Mouse (Mus musculus): ENCODE measurements around the gene Dpp9. TPM values are rescaled to one million over a fixed set of nuclear protein-coding genes. Genes with fewer than 3 reads are reported as not detected.
A peak's percentile ranks its signal among the peaks of the same experiment; 100 is the strongest.

Dpp9 gene
- polyA plus RNA-seq, 1 experiment from 2014 or later: 32.6 TPM

- Histone ChIP-seq H3K27ac (ENCODE audit: low read length) (peak within 1 kb of the TSS; percentile 56), H3K4me2 (ENCODE audit: low read depth, low read length) (peak within 1 kb of the TSS; percentile 63), H3K9me3 (replicated peaks; ENCODE audit: control insufficient read depth, low read length) (no peaks in the 10 kb centered on the region), H3K36me3 (ENCODE audit: control insufficient read depth, insufficient read depth, low read length) (no peaks in the 10 kb centered on the region), H3K27me3 (ENCODE audit: control insufficient read depth, insufficient read depth, low read length) (peaks cover 11% of the 10 kb centered on the region; the same call in 1 of the 2 replicates), H3K4me3 (replicated peaks; ENCODE audit: low read length) (peak within 1 kb of the TSS; percentile 57), H3K4me1 (ENCODE audit: control insufficient read depth, insufficient read depth, low read length) (peaks cover 22% of the 10 kb centered on the region), H3K9ac (ENCODE audit: low read length) (peak within 1 kb of the TSS; percentile 69)
- 2% methylated on average over 30 of the region's 30 CpGs for WGBS
- peak; percentile 96 for ATAC-seq (ENCODE audit: insufficient read depth, low FRiP score)
These were observed 56.4 kb downstream of the Dpp9 start, which contains the start of gene Tnfaip8l1 for GRCm38 (mm10) chr17:56162231-56162774. TSS of gene Tnfaip8l1 (plus strand) at chr17:56162477.

- Histone ChIP-seq H3K27me3 (ENCODE audit: control insufficient read depth, insufficient read depth, low read length) (peaks cover 22% of the 10 kb centered on the region), H3K36me3 (ENCODE audit: control insufficient read depth, insufficient read depth, low read length) (no peaks in the 10 kb centered on the region), H3K27ac (ENCODE audit: low read length) (no peak overlapping the region), H3K9ac (ENCODE audit: low read length) (no peak overlapping the region), H3K4me2 (ENCODE audit: low read depth, low read length) (no peak overlapping the region), H3K4me1 (ENCODE audit: control insufficient read depth, insufficient read depth, low read length) (peaks cover 18% of the 10 kb centered on the region), H3K9me3 (replicated peaks; ENCODE audit: control insufficient read depth, low read length) (no peaks in the 10 kb centered on the region), H3K4me3 (replicated peaks; ENCODE audit: low read length) (no peak overlapping the region)
- ATAC-seq (ENCODE audit: insufficient read depth, low FRiP score): no peak
- WGBS: 2% methylated on average over 9 of the region's 9 CpGs
These were observed 59.0 kb downstream of the Dpp9 start for GRCm38 (mm10) chr17:56159729-56160128.

GRCm38 (mm10) chr17:56153643-56154042 lies 65.1 kb downstream of the Dpp9 start:
- peak; percentile 79; the same call in 1 of the 2 replicates for ATAC-seq (ENCODE audit: insufficient read depth, low FRiP score)
- H3K36me3 ChIP-seq (ENCODE audit: control insufficient read depth, insufficient read depth, low read length): no peaks in the 10 kb centered on the region
- H3K27ac ChIP-seq (ENCODE audit: low read length): no peak overlapping the region
- no peaks in the 10 kb centered on the region for H3K9me3 ChIP-seq (replicated peaks; ENCODE audit: control insufficient read depth, low read length)
- no peak overlapping the region for H3K4me2 ChIP-seq (ENCODE audit: low read depth, low read length)
- no peak overlapping the region for H3K9ac ChIP-seq (ENCODE audit: low read length)
- WGBS: 28% methylated on average over 9 of the region's 9 CpGs
- H3K4me3 ChIP-seq (replicated peaks; ENCODE audit: low read length): no peak overlapping the region
- peaks cover 33% of the 10 kb centered on the region for H3K27me3 ChIP-seq (ENCODE audit: control insufficient read depth, insufficient read depth, low read length)
- H3K4me1 ChIP-seq (ENCODE audit: control insufficient read depth, insufficient read depth, low read length): peaks cover 11% of the 10 kb centered on the region; the same call in 1 of the 2 replicates

GRCm38 (mm10) chr17:56149897-56150296 lies 68.8 kb downstream of the Dpp9 start:
- 44% methylated on average over 2 of the region's 2 CpGs for WGBS
- Histone ChIP-seq H3K27ac (ENCODE audit: low read length) (no peak overlapping the region), H3K9me3 (replicated peaks; ENCODE audit: control insufficient read depth, low read length) (no peaks in the 10 kb centered on the region), H3K4me1 (ENCODE audit: control insufficient read depth, insufficient read depth, low read length) (peaks cover 11% of the 10 kb centered on the region; the same call in 1 of the 2 replicates), H3K36me3 (ENCODE audit: control insufficient read depth, insufficient read depth, low read length) (no peaks in the 10 kb centered on the region), H3K9ac (ENCODE audit: low read length) (no peak overlapping the region), H3K27me3 (ENCODE audit: control insufficient read depth, insufficient read depth, low read length) (peaks cover 23% of the 10 kb centered on the region), H3K4me3 (replicated peaks; ENCODE audit: low read length) (no peak overlapping the region), H3K4me2 (ENCODE audit: low read depth, low read length) (no peak overlapping the region)
- ATAC-seq (ENCODE audit: insufficient read depth, low FRiP score): no peak

- Histone ChIP-seq H3K36me3 (ENCODE audit: control insufficient read depth, insufficient read depth, low read length) (no peaks in the 10 kb centered on the region), H3K4me2 (ENCODE audit: low read depth, low read length) (peak overlapping the region; percentile 42), H3K4me3 (replicated peaks; ENCODE audit: low read length) (peak overlapping the region; percentile 28), H3K9ac (ENCODE audit: low read length) (peak overlapping the region; percentile 23; the same call in 1 of the 2 replicates), H3K9me3 (replicated peaks; ENCODE audit: control insufficient read depth, low read length) (no peaks in the 10 kb centered on the region), H3K4me1 (ENCODE audit: control insufficient read depth, insufficient read depth, low read length) (peaks cover 10% of the 10 kb centered on the region; the same call in 1 of the 2 replicates), H3K27me3 (ENCODE audit: control insufficient read depth, insufficient read depth, low read length) (peaks cover 25% of the 10 kb centered on the region), H3K27ac (ENCODE audit: low read length) (no peak overlapping the region)
- ATAC-seq (ENCODE audit: insufficient read depth, low FRiP score): no peak
- 2% methylated on average over 30 of the region's 30 CpGs for WGBS
These were observed 69.7 kb downstream of the Dpp9 start for GRCm38 (mm10) chr17:56148790-56149618.

- H3K9ac ChIP-seq (ENCODE audit: low read length): no peak overlapping the region
- 23% methylated on average over 9 of the region's 9 CpGs for WGBS
- no peaks in the 10 kb centered on the region for H3K36me3 ChIP-seq (ENCODE audit: control insufficient read depth, insufficient read depth, low read length)
- H3K4me1 ChIP-seq (ENCODE audit: control insufficient read depth, insufficient read depth, low read length): peaks cover 5% of the 10 kb centered on the region; the same call in 1 of the 2 replicates
- no peaks in the 10 kb centered on the region for H3K9me3 ChIP-seq (replicated peaks; ENCODE audit: control insufficient read depth, low read length)
- no peak overlapping the region for H3K27ac ChIP-seq (ENCODE audit: low read length)
- no peak overlapping the region; the same call in 1 of the 2 replicates for H3K4me3 ChIP-seq (replicated peaks; ENCODE audit: low read length)
- H3K27me3 ChIP-seq (ENCODE audit: control insufficient read depth, insufficient read depth, low read length): peaks cover 31% of the 10 kb centered on the region
- ATAC-seq (ENCODE audit: insufficient read depth, low FRiP score): no peak
- H3K4me2 ChIP-seq (ENCODE audit: low read depth, low read length): peak overlapping the region; percentile 42
These were observed 70.4 kb downstream of the Dpp9 start for GRCm38 (mm10) chr17:56148280-56148679.

- ATAC-seq (ENCODE audit: insufficient read depth, low FRiP score): no peak
- H3K4me1 ChIP-seq (ENCODE audit: control insufficient read depth, insufficient read depth, low read length): peaks cover 5% of the 10 kb centered on the region; the same call in 1 of the 2 replicates
- no peaks in the 10 kb centered on the region for H3K9me3 ChIP-seq (replicated peaks; ENCODE audit: control insufficient read depth, low read length)
- 58% methylated on average over 12 of the region's 12 CpGs for WGBS
- H3K27me3 ChIP-seq (ENCODE audit: control insufficient read depth, insufficient read depth, low read length): peaks cover 31% of the 10 kb centered on the region
- no peak overlapping the region for H3K27ac ChIP-seq (ENCODE audit: low read length)
- H3K4me3 ChIP-seq (replicated peaks; ENCODE audit: low read length): no peak overlapping the region
- H3K36me3 ChIP-seq (ENCODE audit: control insufficient read depth, insufficient read depth, low read length): no peaks in the 10 kb centered on the region
- H3K9ac ChIP-seq (ENCODE audit: low read length): no peak overlapping the region
- no peak overlapping the region for H3K4me2 ChIP-seq (ENCODE audit: low read depth, low read length)
These were observed 71.3 kb downstream of the Dpp9 start for GRCm38 (mm10) chr17:56147420-56147819.

GRCm38 (mm10) chr17:56146131-56146530 lies 72.6 kb downstream of the Dpp9 start:
- H3K4me3 ChIP-seq (replicated peaks; ENCODE audit: low read length): no peak overlapping the region
- no peak overlapping the region for H3K4me2 ChIP-seq (ENCODE audit: low read depth, low read length)
- H3K9me3 ChIP-seq (replicated peaks; ENCODE audit: control insufficient read depth, low read length): no peaks in the 10 kb centered on the region
- H3K27ac ChIP-seq (ENCODE audit: low read length): no peak overlapping the region
- H3K4me1 ChIP-seq (ENCODE audit: control insufficient read depth, insufficient read depth, low read length): peaks cover 11% of the 10 kb centered on the region
- H3K9ac ChIP-seq (ENCODE audit: low read length): no peak overlapping the region
- WGBS: 21% methylated on average over 9 of the region's 9 CpGs
- no peaks in the 10 kb centered on the region for H3K36me3 ChIP-seq (ENCODE audit: control insufficient read depth, insufficient read depth, low read length)
- no peak for ATAC-seq (ENCODE audit: insufficient read depth, low FRiP score)
- H3K27me3 ChIP-seq (ENCODE audit: control insufficient read depth, insufficient read depth, low read length): peaks cover 42% of the 10 kb centered on the region

- H3K4me1 ChIP-seq (ENCODE audit: control insufficient read depth, insufficient read depth, low read length): peaks cover 14% of the 10 kb centered on the region
- no peaks in the 10 kb centered on the region for H3K36me3 ChIP-seq (ENCODE audit: control insufficient read depth, insufficient read depth, low read length)
- 68% methylated on average over 9 of the region's 9 CpGs for WGBS
- H3K9me3 ChIP-seq (replicated peaks; ENCODE audit: control insufficient read depth, low read length): no peaks in the 10 kb centered on the region
- H3K9ac ChIP-seq (ENCODE audit: low read length): no peak overlapping the region
- H3K4me3 ChIP-seq (replicated peaks; ENCODE audit: low read length): no peak overlapping the region
- peaks cover 44% of the 10 kb centered on the region for H3K27me3 ChIP-seq (ENCODE audit: control insufficient read depth, insufficient read depth, low read length)
- no peak overlapping the region for H3K4me2 ChIP-seq (ENCODE audit: low read depth, low read length)
- H3K27ac ChIP-seq (ENCODE audit: low read length): no peak overlapping the region
- no peak for ATAC-seq (ENCODE audit: insufficient read depth, low FRiP score)
These were observed 74.2 kb downstream of the Dpp9 start for GRCm38 (mm10) chr17:56144546-56144945.
